Mouse (Mus musculus): ENCODE measurements at regions not wholly inside any gene's neighbourhood (a gene's known extent, or its start where the extent isn't known, plus 50 kb on each side); places are given as distances from the start of the nearest gene placed in this dataset.
"Not testable (repeated sequence)": the region's sequence is repeated elsewhere in the genome, so short reads cannot be mapped to it uniquely, and the experiment has no call there.

DNA sequence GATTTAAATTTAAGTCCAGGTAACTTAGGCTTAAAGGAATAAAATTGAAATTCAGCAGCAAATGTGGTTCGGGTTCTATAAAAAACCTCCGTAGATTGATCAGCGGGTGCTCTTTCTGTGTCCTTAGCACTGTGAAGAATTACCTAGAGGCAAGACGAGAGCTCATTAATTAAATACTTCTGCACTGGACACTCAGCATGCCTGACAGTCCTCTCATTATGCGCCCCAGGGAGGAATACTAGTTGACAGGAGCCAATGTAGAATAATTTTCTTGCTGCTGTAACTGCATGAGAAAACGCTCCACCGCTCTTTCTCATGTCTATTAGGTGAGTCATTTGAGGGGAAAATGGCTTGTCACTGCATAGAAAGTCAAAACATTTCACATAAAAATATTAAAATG is 228.1 kb downstream of the Brms1l start:
- no peak for DNase-seq (ENCODE audit: low spot score)

- DNase-seq (ENCODE audit: low spot score), result no peak
Measured at GRCm38 (mm10) chr12:56058876-56059275, 222.8 kb downstream of the Brms1l start.

DNA sequence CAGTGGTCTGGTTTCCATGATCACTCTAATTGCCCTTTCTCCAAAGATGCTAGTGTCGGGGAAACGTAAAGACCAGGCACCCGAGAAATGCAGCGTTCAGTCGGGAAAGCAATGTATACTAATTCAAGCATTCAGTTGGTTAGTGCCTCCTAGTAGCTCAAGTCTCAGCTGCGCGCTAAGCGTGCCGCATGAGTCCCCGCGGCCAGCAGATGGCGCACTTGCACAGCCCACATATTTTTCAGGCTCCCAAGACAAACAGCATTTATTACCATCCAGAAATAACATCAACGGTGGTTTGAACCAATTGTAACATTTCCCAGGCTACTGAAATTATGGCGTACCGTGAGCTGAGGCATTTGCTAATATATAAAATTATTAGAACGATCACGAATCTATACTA is 222.3 kb downstream of the Brms1l start:
- peak; percentile 54 for DNase-seq (ENCODE audit: low spot score)

DNA sequence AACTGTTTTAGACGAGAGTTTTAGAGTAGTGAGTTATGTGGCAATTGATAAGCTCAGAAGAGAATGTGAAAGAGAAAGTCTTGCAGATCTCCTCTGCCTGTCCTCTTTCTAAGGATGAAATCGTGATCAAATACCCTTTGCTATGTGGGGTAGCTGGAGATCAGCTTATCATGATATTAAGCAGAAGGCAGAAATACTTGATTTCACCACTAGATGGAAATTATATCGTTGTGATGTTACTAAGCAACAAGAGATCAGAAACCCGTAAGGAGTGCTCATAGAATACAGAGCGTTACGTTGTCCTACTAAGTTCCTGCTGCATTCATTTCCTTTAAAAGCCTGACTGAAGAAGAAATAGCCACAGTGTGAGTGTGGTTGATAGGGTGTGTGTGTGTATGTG is 219.3 kb downstream of the Brms1l start:
- no peak for DNase-seq (ENCODE audit: low spot score)

- no peak for DNase-seq (ENCODE audit: low spot score)
Measured at GRCm38 (mm10) chr12:56046050-56046449, 209.9 kb downstream of the Brms1l start.

DNA sequence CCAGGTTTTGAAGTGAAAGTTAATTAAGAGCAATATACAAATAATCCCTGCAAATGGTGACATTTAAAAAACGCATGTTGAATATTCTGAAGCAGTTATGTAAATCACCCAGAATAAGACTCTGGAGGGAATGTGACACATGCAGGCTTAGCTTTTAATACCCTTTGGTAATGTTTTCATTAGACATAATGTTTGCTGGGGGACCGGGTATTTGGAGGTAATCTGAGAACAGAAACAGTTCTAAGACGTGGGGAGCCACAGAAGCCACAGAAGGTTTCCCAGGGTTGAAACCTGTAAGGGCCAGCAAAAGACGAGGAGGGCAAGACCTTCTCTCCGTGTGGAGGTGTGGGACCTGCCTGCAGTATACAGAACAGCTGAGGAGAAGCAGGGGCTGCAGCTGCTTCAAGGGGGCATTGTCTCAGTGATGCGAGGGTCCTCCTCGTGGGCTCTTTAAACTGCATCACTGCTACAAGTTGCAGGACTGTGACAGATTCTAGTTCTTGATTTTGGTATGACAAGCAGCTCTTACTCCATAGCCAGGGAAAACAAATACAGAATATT is 184.9 kb downstream of the Brms1l start:
- no peak for DNase-seq (ENCODE audit: low spot score)

- DNase-seq (ENCODE audit: low spot score), result no peak
Measured at GRCm38 (mm10) chr12:56020547-56020946, 184.4 kb downstream of the Brms1l start.

GRCm38 (mm10) chr12:56009976-56010375 is 173.9 kb downstream of the Brms1l start:
- no peak for DNase-seq (ENCODE audit: low spot score)

- no peak for DNase-seq (ENCODE audit: low spot score)
Measured at GRCm38 (mm10) chr12:56005846-56006245, 169.7 kb downstream of the Brms1l start.

GRCm38 (mm10) chr12:56005321-56005720 is 169.2 kb downstream of the Brms1l start:
- DNase-seq (ENCODE audit: low spot score), result no peak

DNA sequence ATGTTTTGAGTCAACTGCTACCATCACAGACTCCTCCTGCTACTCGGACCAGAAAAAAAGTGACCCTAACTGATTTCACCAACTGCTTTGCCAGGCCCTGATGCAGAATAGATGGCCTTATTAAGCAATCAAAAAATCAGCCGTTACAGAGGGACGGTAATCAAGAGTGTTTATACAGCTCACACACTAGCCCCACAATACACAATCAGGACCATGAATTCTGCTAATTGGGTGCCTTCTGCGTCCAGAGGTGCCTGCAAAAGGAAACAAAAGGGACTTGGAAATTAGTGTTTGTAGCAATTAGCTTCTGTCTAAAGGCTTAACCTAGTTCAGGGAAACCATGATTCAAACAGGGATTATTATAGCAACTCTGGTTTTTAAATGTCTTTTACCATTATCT is 168.4 kb downstream of the Brms1l start:
- DNase-seq (ENCODE audit: low spot score), result no peak

- no peak for DNase-seq (ENCODE audit: low spot score)
Measured at GRCm38 (mm10) chr12:56003561-56003960, 167.4 kb downstream of the Brms1l start.

DNA sequence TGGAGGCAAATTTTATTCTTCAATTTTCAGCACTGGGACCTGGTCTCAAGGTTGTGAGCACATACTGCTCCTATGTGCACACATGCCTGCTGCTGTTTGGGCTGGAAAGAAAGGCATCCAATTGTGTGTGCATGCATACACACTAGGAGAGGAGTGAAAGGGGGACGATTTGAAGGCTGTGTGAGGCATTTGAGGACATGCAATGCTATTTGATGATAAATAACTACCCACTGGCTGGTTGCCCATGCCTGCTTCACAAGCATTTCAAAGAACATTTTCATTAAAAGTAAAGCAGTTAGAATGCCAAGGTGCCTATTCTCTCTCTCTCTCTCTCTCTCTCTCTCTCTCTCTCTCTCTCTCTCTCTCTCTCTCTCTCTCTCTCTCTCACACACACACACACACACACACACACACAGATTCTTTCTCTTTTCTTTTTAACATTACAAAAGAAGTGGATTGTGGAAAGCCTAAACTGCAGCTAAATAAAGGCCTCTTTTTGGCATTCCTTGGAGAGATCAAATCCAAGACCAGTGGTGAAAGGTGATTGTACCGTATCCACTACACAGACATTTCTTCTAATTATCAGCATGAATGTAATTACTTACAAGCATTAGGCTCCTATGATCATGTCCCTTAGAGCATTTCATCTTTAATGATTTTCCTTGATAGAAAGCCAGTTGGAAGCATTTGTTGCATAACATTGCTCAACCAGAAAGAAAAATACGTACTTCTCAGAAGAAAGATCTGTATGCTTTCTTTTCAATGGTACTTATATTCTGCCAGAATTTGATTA is 160.7 kb downstream of the Brms1l start:
- no peak for DNase-seq (ENCODE audit: low spot score)

DNA sequence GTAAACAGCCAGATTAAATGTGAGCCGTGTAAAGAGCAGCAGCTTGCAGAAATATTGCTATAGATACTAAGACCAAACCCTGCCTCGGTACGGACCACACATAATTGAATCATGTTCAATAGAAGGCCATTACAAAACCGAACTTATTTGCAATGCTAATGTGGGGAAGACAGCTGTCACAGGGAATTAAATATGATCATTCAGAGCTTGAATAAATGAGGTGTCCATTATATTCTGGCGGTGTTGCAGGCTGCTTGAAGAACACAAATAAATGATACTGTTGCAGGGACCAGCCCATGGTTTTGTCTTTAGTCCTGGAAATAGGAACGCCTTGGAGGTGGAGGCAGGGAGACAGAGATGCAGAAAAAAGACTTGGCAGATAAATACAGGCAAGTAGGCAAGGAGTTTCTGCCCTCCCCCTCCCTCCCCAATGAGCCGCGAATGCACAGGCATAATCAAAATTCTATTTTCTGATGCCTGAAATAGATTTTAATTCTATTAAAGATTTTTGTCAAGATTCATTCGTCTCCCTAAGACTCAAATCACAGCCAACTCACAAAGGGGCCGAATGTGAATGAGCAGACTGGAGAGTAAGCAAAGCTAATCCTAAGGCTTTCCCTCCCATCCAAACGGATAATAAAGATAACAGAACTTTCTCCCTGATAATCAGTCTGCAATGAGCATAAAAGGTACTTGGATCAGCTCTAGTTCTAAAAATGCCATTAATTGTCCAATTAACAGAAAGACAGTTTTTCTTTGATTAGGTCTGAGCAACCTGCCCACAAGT is 147.6 kb downstream of the Brms1l start:
- no peak for DNase-seq (ENCODE audit: low spot score)

DNA sequence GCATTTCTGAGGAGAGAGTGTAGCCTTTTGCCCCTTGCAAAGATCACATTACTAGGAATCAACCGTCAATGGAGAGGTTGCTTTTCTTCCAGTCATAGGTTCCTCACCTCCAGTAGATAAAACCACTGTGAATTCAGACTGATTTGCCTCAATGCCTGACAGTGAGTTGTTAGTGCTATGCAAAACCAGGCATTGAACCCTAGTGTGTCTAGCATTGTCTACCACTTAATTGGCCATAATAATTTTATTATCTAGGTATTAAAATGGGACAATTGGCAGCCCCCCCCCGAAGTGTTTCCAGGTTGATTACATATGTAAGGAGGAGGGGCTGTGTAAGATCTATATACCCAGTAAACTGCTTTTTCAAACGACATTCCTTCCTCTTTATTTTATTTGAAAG is 147.0 kb downstream of the Brms1l start:
- DNase-seq (ENCODE audit: low spot score), result no peak

GRCm38 (mm10) chr12:55974262-55974661 is 138.1 kb downstream of the Brms1l start:
- DNase-seq (ENCODE audit: low spot score), result no peak

GRCm38 (mm10) chr12:55959319-55959718 is 123.2 kb downstream of the Brms1l start:
- DNase-seq (ENCODE audit: low spot score), result not testable (repeated sequence)

- DNase-seq (ENCODE audit: low spot score), result no peak
Measured at GRCm38 (mm10) chr12:55940566-55940965, 104.4 kb downstream of the Brms1l start.

DNA sequence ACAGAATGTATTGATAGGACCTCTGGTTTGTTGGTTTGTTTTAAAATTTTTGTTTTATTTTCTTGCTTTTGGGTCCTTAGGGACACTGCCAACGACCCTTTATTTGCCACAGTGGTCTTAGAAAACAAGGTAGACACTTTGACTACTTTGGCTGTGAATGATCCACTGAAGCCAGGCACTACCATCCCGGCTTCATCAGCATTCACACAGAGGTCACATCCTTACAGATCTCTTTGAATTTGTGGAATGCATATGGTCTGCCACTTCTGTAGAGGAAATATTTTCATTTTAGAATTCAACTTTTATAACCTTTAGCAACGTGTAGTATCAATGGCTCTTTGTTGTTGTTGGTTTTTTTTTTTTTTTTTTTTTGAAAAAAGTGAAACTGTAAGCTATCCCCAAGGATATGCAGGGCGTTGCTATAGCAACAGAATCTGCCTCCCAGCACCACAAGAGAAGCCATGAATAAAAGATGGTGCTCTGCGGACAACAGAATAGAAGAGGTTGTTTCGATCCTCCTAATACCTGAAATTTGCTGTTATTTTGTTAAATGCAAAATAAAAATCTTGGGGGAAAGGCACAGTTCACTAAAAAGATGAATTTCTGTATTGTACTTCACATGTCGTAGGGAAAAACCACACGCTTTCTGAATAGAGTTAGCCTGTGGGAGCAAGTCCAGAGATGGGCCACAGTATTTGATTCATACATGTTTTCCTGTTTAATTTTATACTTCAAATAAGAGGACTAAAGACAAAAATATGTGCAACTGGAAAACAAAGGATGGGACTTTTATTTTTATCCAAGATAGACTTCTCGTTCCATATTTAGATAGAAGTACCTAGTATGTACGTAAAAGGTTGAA is 103.4 kb downstream of the Brms1l start:
- no peak for DNase-seq (ENCODE audit: low spot score)

GRCm38 (mm10) chr12:55934172-55934571 is 98.0 kb downstream of the Brms1l start:
- DNase-seq (ENCODE audit: low spot score), result no peak

DNA sequence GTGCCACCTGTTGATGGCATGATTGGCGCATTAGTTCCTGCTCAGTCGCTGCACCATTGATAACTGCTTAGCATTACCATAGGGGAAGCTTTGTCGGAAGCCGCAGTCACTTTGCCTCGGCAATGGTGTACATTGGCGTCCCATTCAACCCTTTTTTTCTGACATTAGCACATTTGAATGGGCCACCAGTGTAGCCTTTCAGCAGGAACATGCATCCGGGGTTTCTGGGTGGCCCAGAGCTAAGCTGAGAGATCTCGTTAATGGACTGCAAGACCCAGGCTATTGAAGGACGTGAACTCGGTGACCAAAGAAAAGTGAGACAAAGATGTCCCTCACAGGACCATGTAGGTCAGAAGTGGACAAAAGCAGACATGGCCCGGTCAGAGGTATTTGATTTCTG is 97.3 kb downstream of the Brms1l start:
- no peak for DNase-seq (ENCODE audit: low spot score)

- no peak for DNase-seq (ENCODE audit: low spot score)
Measured at GRCm38 (mm10) chr12:55930468-55930867, 94.3 kb downstream of the Brms1l start.

Data from urinary bladder, adult 2 months (tissue).